Mouse (Mus musculus) retina, postnatal 1 day (tissue): ENCODE measurements around the gene C2cd4a.
A peak's percentile ranks its signal among the peaks of the same experiment; 100 is the strongest.

ENCODE experiments used
- DNase-seq: peaks from one replicate; pipeline ENCODE4 v3.0.0-alpha.2; 2012

The C2cd4a gene

DNA sequence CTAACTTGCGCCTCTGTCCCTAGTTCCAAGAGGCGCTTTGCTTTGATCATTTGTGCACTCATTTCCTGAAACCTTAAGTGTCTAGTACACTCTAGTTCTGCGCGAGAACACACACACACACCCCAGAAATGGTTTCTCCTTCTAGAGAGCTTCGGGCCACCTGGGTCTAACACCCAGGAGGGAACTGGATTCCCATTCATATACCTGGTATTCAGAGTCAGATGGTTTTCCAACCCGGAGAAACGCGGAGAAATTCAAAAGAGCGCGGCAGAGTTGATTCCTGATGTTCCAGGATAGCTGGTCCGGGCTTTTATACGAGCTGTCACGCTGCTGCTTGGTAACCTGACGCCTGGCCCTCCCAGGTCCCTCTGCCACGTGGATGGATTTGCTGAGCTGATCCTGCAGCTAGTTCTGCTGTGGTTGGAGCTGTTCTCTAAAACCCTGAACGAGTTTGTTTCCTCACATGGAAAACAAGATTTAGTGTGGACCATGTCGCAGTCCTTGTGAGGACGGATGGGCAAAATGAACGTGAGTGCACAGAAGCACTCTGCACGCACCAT, at the start of gene C2cd4a:
Gene C2cd4a (minus strand): TSS at position 285 of the 560 bp plus-strand sequence.
- peak; percentile 43 for DNase-seq

DNA sequence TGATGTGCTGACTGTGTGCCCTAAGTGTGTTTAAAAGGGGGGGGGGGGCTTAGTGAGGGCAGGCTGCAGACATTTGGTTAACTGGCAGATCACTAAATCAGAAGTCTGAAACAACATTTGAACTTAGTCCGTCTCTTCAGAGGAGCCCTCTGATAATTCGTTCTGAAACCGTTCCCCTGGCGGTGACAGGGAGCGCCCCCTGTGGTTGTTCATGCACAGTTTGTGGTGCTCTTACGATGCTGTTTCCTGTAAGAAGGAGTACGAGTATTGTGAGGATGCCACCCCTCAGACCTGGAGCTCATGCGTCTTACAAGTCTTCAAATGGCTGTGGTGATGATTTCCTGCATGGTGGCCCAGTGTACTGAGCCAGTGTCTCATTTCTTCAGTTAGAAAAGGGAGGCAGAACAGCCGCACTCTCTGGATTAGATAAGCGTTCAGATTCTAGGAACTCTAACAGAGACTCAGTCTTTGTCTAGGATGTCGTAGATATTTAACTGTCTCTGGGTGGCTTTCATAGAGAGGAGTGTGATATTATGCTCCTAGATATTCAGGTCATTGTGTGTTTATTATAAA, 46.2 kb upstream of the C2cd4a start:
- no peak for DNase-seq

DNA sequence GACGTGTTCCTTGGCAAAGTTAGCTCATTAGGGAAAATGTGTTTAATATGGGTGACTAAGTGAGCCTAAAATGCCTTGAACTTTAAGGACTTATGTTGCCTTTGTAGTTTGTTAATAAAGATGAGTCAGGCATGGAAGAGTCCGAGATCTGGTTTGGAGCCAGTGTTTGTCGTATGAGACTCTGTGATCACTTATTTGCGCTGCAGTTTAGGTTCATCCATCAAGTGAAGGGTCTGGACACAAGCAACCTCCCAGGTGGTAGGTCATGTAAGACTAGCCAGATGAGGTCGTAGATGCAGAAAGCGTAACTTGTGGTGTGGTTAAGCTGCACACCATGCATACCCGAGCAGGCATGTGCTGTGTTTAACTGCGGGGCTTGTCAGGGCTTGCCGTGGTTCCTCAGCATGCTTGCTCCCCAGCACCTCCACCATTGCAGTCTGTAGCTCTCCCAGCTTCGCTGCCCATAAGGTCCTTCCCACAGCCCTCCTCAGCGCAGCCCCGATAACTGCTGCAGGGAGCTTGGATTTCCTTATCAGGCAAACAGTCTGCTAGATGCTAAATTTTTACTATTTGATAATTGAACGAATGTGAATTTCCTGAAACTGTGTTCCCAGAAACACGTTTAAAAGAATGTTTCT, 45.1 kb upstream of the C2cd4a start:
- no peak for DNase-seq

DNA sequence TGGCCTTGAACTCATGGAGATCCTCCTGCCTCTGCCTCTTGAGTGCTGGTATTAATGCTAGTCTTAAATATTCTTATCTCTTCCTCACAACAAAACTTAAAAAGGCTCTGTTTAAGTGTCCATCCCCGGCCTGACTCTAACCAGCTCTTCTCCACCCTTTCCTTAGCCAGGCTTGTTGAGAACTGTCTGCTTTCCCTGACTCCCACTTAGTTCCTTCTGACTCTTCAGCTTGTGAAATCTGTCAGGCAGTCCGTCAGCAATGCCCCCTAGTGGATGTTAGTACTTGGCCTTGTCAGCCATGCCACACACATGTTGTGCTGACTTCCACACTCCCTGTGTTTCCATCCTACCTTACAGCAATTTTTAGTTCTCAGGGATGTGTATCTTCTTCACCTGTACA, 43.2 kb upstream of the C2cd4a start:
- DNase-seq, result peak; percentile 53

DNA sequence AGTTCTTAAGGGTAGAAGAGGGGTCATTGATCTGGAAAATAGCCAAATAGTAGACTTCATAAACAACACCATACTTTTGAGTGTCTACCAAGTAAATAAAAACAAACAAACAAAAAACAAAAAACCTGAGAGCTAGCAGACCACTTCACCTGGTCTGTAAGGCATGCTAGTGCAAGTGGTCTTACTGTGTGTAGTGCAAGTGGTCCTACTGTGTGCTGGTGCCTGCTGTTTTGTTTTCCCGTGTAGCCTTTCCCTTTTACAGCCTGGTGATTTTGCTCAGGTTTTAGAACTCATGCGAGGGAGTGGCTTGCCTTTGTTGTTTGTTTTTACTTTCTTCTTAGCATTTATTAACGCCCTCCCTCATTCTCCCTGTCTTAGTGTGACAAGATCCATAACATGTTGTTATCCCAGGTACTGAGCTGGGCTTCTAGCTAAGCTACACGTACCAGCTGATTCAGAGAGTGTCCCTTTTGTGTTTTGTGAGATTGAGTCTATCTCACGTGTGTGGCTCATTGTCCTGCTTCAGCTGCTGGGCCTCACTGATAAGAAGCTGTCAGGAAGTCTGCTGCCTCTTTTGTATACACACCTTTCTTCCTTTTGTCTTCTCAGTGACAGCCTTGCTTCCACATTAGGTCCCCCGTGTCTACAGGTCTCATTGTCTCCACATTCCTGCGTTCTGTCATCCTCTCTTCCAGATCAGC, 42.5 kb upstream of the C2cd4a start:
- no peak for DNase-seq

DNA sequence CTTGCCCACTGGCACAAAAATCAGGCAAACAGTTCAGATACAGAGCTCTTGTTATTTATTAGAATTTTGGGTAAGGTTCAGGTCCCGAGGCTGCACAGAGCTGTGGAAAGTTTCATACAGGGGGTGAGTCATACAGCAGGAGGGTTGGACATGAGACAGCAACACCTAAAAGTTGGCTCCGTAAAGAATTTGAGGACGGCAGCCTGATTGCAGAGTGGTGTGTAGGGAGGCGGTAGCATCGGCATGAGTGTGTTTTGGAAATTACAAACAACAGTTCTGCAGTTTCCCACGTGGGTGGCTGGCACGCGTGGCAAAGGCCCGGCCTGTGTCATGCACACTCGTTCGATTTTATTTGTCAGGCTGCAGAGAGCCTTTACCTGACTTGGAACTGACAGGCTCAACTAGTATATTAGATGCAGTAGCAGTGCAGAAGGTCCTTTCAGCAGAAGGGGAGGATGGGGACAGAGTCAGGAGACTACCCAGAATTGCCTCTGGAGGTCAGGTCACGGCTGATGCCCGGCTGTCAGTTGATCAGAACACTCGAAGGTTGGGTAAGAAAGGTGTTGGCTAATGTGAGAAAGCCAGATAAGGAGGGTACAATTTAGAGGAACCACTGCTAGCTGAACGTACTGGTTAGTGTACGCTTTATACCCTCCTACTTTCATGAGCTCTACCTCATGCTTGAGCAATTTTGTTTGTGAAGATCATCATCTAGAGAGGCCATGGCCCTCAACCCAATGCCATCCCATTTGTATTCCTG, 37.7 kb upstream of the C2cd4a start:
- no peak for DNase-seq

DNA sequence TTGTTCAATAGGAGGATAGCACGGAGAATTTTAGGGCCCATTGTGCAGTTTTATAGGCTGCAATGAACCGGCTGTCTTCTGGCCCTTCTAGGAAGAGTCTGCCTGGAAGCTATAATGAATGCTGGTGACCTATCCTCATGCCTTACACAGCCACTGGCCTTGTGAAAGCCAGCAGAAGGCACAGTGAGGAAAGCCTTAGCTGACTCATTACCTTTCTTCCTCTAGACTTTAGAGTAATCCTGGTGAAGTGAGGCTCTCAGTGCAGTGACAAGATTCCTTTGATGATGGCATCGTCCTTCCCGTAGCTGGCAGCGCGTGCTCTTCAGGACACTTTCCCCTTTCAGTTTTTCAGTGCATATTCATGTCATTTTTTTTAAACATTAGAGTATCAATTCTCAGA, 35.3 kb upstream of the C2cd4a start:
- no peak for DNase-seq

DNA sequence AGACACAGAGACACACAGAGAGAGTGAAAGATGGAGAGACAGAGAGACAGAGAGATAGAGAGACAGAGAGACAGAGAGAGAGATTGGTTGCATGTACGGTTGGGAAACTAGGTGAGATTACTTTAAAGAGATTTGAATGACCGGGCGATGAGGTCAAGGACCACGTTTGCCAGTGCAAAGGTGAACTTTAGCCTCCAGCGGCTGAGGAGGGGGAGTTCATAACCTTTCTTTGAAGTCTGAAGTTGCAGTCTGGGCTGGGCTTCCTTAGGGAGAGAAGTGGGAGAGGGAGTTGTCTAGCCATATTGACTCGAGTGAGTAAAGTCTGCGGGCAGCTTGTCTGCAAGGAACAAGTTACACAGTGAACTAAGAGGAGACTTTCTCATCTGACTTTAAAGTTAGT, 33.3 kb upstream of the C2cd4a start:
- DNase-seq, result no peak

DNA sequence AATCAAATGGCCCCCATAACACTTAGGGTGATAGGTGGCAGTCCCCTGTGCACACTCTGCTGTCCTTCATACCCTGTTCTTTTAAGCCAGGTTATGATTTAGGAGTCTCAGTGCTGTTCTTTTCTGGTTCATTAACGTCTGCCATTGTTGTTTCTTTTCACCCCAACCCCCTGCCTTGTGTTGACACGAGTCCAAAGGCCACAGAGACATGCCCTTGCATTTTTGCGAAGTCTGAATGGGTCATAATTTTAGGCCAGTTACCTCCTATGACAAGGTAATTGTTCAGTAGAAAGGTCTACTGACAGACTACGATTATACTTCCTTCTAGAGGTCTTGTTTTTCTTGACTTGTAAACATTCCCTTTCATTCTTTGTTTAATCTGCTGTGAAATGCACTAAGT, 31.9 kb upstream of the C2cd4a start:
- no peak for DNase-seq

DNA sequence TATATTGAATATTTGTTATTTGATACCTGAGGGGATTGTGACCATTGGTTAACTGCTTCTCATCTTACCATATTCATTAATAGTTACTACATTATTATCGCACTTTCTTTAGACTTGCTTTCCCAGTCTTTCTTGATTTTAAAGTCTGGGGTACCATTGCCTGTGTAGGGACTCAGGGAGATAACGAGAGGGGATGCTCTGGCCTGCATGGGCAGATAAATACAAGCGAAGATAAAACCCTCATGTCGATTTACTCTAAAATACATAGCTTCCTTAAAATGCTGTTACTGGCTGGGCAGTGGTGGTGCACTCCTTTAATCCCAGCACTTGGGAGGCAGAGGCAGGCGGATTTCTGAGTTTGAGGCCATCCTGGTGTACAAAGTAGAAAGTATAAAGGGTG, 31.2 kb upstream of the C2cd4a start:
- DNase-seq, result no peak

DNA sequence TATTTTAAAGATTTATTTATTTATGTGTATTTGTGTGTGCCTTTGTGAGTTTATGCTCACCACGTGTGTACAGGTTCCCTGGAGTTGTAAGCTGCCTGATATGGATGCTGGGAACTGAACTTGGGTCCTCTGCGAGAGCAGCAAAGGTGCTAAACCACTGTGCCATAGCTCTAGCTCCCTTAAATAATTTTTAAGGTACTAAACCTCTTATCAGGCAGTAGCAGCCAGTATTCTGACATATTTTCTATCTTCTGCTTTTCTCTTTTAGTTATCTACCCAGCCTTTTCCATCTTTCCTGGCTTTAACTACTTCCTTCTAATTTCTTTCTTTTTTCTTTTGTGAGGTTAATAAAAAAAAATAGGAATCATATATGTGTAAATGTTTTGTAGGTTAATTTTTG, 28.1 kb upstream of the C2cd4a start:
- no peak for DNase-seq

DNA sequence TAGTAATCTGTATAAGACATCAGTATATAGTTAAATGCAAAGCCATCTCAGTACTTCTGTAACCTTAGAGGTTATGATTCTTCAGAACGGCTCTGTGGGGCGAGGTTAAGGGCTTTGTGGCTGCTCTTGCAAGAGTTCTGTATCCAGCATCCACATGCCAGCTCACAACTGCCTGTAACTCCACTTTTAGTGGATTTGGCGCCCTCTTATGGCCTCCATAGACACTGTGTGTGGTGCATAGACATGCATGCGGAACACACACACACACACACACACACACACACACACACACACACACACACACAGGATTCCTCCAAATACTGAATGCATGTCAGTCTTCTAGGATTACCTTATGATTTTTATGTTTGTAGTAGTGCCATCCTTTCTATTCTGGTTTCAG, 19.0 kb upstream of the C2cd4a start:
- peak; percentile 37 for DNase-seq

DNA sequence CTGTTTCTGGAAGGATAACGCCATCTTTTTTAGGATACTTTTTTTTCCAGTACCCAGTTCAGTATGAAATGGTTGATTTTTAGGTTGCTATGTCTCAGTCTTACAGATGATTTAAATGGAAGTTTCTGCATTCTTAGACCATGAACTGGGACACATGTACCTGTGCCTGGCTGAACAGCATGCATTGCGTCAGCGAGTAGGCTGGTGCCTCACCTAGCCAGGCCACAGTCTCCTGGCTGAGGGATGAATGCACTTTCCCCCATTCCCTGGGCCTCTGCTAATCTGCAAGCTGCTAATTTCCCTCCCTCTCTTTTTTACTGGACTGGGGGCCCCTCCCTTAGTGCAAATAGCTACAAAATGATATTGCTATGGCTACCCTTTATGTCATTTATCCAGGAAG, 17.7 kb upstream of the C2cd4a start:
- DNase-seq, result no peak

DNA sequence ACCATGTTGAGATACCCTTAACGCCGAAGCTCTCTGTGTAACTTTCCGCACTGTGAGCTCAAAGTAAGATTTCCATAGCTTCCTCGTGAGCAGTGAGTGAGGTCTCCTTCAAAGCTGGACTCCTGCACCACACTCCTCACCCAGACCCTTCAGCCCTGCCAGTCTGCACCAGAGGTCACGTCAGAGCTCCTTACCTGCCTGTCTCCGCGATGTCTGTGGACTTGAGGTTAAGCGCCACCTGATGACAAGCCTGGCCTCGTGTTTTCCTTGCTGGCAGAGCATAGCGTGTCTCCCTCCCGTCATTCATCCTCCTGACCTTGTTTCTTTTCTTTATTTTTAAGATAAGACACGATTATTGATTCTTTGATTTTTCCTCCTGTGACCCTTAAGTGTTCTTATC, 17.3 kb upstream of the C2cd4a start:
- DNase-seq, result no peak

DNA sequence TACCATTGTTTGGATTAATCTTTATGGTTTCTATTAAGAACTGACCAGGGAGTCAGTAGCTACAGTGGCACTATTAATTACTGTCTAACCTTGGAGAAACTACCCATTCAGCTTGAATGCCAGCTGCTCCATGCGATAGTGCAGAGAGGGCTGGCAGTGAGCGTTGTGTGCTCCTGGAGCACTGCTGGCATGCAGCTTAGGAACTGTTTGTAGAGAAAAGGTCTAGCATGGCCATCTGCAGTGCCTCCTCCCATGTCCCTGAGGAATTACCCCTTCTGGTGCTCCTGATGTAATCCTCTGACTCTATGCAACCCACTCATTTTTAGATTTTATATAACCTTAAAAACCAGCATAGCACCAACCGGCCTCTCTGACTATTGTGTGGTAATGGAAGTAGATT, 15.5 kb upstream of the C2cd4a start:
- no peak for DNase-seq

DNA sequence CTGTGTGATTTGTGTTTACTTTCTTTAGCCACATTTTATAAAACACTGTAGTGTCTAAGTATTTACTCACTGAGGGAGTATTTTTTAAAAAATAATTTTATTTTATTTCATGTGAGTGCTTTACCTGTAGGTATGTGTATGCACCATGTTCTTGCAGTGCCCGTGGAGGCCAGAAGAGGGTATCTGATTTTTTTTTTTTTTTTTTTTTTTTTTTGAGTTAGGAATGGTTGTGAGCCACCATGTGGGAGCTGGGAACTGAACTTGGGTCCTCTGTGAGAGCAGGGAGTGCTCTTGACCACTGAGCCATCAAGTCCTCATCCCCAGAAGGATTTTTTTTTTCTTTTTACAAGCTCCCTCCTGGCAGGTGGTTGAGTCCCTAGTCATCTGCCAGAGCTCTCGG, 14.0 kb upstream of the C2cd4a start:
- no peak for DNase-seq

DNA sequence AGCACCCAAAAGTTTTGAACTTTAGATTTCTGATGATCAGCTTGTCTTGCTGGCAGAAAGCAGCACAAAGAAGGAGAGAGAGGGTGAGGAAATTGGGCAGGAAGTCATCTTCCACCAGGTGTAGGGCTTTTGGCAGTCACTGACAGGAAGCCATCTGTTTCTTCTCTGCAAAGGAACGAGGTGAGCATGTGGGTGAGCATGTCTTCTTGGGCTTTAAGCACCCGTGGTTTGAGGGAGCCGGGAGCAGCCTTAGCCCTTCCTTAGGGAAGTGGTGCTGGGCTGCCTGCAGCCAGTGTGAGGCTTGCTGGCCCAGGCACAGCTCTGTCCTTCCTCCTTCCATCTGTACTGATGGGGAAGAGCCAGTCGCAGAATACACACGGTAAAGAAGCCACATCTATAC, 13.5 kb upstream of the C2cd4a start:
- no peak for DNase-seq

DNA sequence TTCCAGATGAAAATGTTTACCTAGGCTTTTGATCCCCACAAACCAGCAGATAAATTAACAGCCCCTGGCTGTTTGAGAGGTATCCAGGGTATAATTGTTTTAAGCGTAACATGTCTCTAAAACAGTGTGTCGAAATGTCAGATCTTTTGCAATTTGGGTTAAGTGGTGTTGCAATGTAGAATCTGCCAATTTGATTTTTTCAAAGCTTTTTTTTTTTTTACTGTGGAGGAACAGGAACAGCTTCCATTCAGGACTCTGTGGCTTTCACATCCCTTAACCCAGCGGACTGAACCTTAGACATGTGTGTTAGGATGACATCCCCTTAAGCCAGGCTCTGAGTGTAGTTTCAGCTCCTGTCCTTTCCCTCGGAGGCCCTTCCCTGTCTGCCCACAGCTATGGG, 12.9 kb upstream of the C2cd4a start:
- DNase-seq, result no peak

DNA sequence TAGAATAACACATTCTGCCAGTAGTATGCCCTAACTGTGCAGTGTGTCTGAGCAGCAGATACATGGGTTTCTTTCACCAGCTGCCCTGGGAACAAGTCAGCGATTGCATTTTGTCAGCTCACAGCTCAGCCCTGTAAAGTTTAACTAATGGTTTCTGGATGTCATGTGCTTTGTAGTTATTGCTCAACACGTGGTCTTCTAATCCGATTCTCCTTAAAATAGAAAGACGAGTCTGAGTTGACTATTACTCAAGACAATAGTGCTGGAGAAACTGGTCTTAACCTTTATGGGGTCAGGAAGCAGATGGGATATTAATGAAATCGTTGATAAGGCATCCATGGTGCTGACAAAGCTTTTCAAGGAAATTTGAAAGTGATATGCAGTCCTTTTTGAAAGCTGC, 10.7 kb upstream of the C2cd4a start:
- no peak for DNase-seq

DNA sequence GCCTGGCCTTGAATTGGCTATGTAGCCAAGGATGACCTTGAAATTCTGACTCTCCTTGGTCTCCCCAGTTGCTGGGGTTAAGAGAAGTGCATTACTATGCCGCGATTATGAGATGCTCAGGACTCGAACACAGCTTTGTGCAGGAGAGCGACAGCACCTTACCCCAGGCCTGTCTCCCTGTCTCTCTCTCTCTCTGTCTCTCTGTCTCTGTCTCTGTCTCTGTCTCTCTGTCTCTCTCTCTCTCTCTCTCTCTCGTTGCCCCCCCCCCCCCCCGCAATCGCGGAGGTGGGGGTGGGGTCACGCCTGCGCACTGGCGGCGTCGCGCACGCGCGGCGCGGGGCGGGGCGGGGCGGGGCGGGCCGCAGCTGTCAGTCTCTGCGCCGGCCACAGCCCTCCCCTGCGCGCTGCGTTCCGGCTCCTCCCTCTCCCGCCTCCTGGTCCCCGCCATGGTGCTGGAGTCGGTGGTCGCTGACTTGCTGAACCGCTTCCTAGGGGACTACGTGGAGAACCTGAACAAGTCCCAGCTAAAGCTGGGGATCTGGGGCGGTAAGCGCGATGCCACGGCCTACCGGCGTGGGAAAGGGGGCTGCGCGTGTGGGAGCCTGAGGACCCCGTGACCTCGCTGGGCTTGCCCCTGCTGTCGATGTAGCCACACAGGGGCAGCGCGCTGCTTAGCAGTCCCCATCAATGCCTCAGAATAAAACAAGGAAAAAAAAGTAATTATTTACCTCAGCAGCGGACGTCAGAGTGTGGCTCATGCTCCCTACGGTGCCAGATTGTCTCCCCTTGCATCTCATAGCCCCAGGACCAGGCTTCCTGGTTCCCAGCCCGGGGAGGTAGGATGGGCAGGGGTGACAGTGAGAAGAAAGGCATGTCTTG, 8.1 kb upstream of the C2cd4a start, which contains the start of gene Vps13c:
Gene Vps13c (plus strand): TSS at position 416 of the 879 bp plus-strand sequence.
- peak; percentile 90 for DNase-seq

DNA sequence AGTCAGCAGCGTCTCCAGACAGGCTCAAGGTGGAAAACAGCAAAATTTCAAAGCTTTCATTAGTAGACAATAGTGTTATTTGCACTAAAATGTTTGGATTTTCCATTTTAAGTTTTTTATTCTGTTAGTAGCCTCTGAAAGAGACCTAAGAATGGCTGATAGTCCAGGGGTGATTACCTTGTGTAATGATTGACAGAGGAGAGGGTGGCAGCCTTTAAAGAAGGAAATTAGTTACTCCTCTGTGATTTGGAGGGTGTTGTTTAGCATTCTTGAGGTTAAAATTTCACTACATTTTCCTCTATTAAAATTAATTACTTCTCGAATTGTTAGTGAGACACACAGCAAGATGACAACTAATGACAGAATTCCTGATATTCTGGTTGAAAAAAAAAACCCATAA, 5.2 kb upstream of the C2cd4a start:
- DNase-seq, result no peak

DNA sequence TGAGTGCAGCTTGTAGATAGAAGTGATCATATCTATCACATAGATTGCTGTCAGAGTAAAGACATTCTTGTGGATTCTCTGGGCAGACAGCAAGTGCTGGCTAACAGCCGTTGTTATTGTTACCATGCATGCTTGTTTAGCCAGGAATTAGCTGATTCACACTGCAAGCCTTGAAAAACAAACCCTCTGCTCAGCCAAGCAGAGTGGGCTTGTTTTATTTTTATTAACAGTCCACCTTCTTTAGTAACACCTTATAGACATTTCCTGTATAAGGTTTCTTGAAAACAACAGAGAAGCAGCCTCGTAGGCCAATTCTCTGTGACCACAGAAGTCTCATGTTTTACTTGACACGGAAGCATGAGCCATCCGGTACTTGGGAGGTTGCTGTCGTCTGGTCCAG, 2.4 kb upstream of the C2cd4a start:
- no peak for DNase-seq
